Mouse (Mus musculus) embryonic fibroblast, embryonic 13.5 days (primary cell): ENCODE measurements around the gene Gtsf2.

Experiments used
- CTCF ChIP-seq: IDR thresholded peaks from 2 replicates; pipeline ENCODE4 v1.5.1; 2011; ENCODE audit warnings: mild to moderate bottlenecking, control low read depth, low read length, moderate library complexity, borderline replicate concordance; ENCODE audit not compliant: insufficient read depth
- POLR2A ChIP-seq: IDR thresholded peaks from 2 replicates; pipeline ENCODE4 v1.6.1; 2011; ENCODE audit warnings: low read depth, mild to moderate bottlenecking, control low read depth, low read length, moderate library complexity

- TF ChIP-seq POLR2A = no peak
- TF ChIP-seq CTCF = no peak
These were observed 34.2 kb upstream of the Gtsf2 start for GRCm38 (mm10) chr15:103482488-103482887.
